Mouse (Mus musculus): ENCODE measurements around the gene Apom. TPM values are rescaled to one million over a fixed set of nuclear protein-coding genes. Genes with fewer than 3 reads are reported as not detected.

Apom gene
- polyA plus RNA-seq, 1 experiment from 2014 or later = 1.5 TPM

GRCm38 (mm10) chr17:35080248-35080647 lies 51.6 kb downstream of the Apom start:
- DNase-seq (ENCODE audit: low spot score) (no peak), ATAC-seq (ENCODE audit: insufficient number of reproducible peaks, low FRiP score, low TSS enrichment, low read depth) (no peak)
- Histone ChIP-seq H3K9me3 (ENCODE audit: control insufficient read depth, low read length) (no peaks in the 10 kb centered on the region), H3K4me1 (ENCODE audit: control insufficient read depth, insufficient read depth, low read length) (peaks cover 10% of the 10 kb centered on the region), H3K4me2 (ENCODE audit: low read depth, severe bottlenecking) (no peak overlapping the region), H3K36me3 (ENCODE audit: control insufficient read depth, insufficient read depth, low read length) (no peaks in the 10 kb centered on the region), H3K27ac (replicated peaks; ENCODE audit: low read depth, low read length) (no peak overlapping the region), H3K4me3 (ENCODE audit: low read depth, low read length) (no peak overlapping the region), H3K27me3 (ENCODE audit: control insufficient read depth, insufficient read depth, low read length) (no peaks in the 10 kb centered on the region), H3K9ac (ENCODE audit: low read length) (no peak overlapping the region)
- 37% methylated on average over 6 of the region's 6 CpGs for WGBS

- Histone ChIP-seq H3K9ac (ENCODE audit: low read length) (no peak overlapping the region), H3K9me3 (ENCODE audit: control insufficient read depth, low read length) (no peaks in the 10 kb centered on the region), H3K4me1 (ENCODE audit: control insufficient read depth, insufficient read depth, low read length) (peaks cover 10% of the 10 kb centered on the region), H3K4me3 (ENCODE audit: low read depth, low read length) (no peak overlapping the region), H3K36me3 (ENCODE audit: control insufficient read depth, insufficient read depth, low read length) (no peaks in the 10 kb centered on the region), H3K27me3 (ENCODE audit: control insufficient read depth, insufficient read depth, low read length) (no peaks in the 10 kb centered on the region), H3K27ac (replicated peaks; ENCODE audit: low read depth, low read length) (no peak overlapping the region), H3K4me2 (ENCODE audit: low read depth, severe bottlenecking) (no peak overlapping the region)
- no peak for ATAC-seq (ENCODE audit: insufficient number of reproducible peaks, low FRiP score, low TSS enrichment, low read depth)
- DNase-seq (ENCODE audit: low spot score) = no peak
- WGBS = 70% methylated on average over 9 of the region's 9 CpGs
Measured at GRCm38 (mm10) chr17:35079778-35080177, 52.1 kb downstream of the Apom start.

Other genes with a start within 250 kb of the Apom start
- 0.44 and 0.58 TPM in 2 replicates for gene C2, start 233.8 kb downstream of the Apom start, polyA plus RNA-seq (2014; fragmentation: Nextera tagmentation; extraction: Ambion mirVana)
- 77.8 and 78.9 TPM in 2 replicates for gene Ehmt2, start 233.6 kb downstream of the Apom start, polyA plus RNA-seq (2014; fragmentation: Nextera tagmentation; extraction: Ambion mirVana)
- 0.21 TPM in 1 of 2 replicates, not detected in the other for gene Slc44a4, start 217.6 kb downstream of the Apom start, polyA plus RNA-seq (2014; fragmentation: Nextera tagmentation; extraction: Ambion mirVana)
- 10.3 and 12.8 TPM in 2 replicates for gene Neu1, start 200.8 kb downstream of the Apom start, polyA plus RNA-seq (2014; fragmentation: Nextera tagmentation; extraction: Ambion mirVana)
- 0.43 and 0.44 TPM in 2 replicates for gene Hspa1b, start 172.8 kb downstream of the Apom start, polyA plus RNA-seq (2014; fragmentation: Nextera tagmentation; extraction: Ambion mirVana)
- gene Gm20481, start 162.1 kb downstream of the Apom start, polyA plus RNA-seq (2014; fragmentation: Nextera tagmentation; extraction: Ambion mirVana) = 0.36 and 0.43 TPM in 2 replicates
- 0.75 and 4.0 TPM in 2 replicates for gene Hspa1a, start 159.9 kb downstream of the Apom start, polyA plus RNA-seq (2014; fragmentation: Nextera tagmentation; extraction: Ambion mirVana)
- 1.5 and 1.6 TPM in 2 replicates for gene Hspa1l, start 159.3 kb downstream of the Apom start, polyA plus RNA-seq (2014; fragmentation: Nextera tagmentation; extraction: Ambion mirVana)
- gene Lsm2, start 150.2 kb downstream of the Apom start, polyA plus RNA-seq (2014; fragmentation: Nextera tagmentation; extraction: Ambion mirVana) = 266 and 271 TPM in 2 replicates
- 124 and 140 TPM in 2 replicates for gene Vars, start 131.1 kb downstream of the Apom start, polyA plus RNA-seq (2014; fragmentation: Nextera tagmentation; extraction: Ambion mirVana)
- gene Vwa7, start 115.5 kb downstream of the Apom start, polyA plus RNA-seq (2014; fragmentation: Nextera tagmentation; extraction: Ambion mirVana) = 0.07 and 0.16 TPM in 2 replicates
- gene Sapcd1, start 104.0 kb downstream of the Apom start, polyA plus RNA-seq (2014; fragmentation: Nextera tagmentation; extraction: Ambion mirVana) = 1.4 TPM in 2 replicates
- 3.5 and 3.7 TPM in 2 replicates for gene Msh5, start 85.3 kb downstream of the Apom start, polyA plus RNA-seq (2014; fragmentation: Nextera tagmentation; extraction: Ambion mirVana)
- 52.1 and 76.7 TPM in 2 replicates for gene Clic1, start 82.1 kb downstream of the Apom start, polyA plus RNA-seq (2014; fragmentation: Nextera tagmentation; extraction: Ambion mirVana)
- gene Ddah2, start 73.0 kb downstream of the Apom start, polyA plus RNA-seq (2014; fragmentation: Nextera tagmentation; extraction: Ambion mirVana) = 553 and 582 TPM in 2 replicates
- 0.16 TPM in 1 of 2 replicates, not detected in the other for gene Ly6g6c, start 66.7 kb downstream of the Apom start, polyA plus RNA-seq (2014; fragmentation: Nextera tagmentation; extraction: Ambion mirVana)
- 0.84 and 1.2 TPM in 2 replicates for gene Mpig6b, start 65.9 kb downstream of the Apom start, polyA plus RNA-seq (2014; fragmentation: Nextera tagmentation; extraction: Ambion mirVana)
- gene Ly6g6e, start 55.1 kb downstream of the Apom start, polyA plus RNA-seq (2014; fragmentation: Nextera tagmentation; extraction: Ambion mirVana) = 1.5 and 2.1 TPM in 2 replicates
- 0.72 and 1.6 TPM in 2 replicates for gene Ly6g6d, start 54.0 kb downstream of the Apom start, polyA plus RNA-seq (2014; fragmentation: Nextera tagmentation; extraction: Ambion mirVana)
- 0.27 and 0.73 TPM in 2 replicates for gene Ly6g6f, start 46.4 kb downstream of the Apom start, polyA plus RNA-seq (2014; fragmentation: Nextera tagmentation; extraction: Ambion mirVana)
- 43.1 and 46.9 TPM in 2 replicates for gene Abhd16a, start 42.8 kb downstream of the Apom start, polyA plus RNA-seq (2014; fragmentation: Nextera tagmentation; extraction: Ambion mirVana)
- not detected in 2 replicates for gene Ly6g5c, start 23.8 kb downstream of the Apom start, polyA plus RNA-seq (2014; fragmentation: Nextera tagmentation; extraction: Ambion mirVana)
- gene Ly6g5b, start 16.6 kb downstream of the Apom start, polyA plus RNA-seq (2014; fragmentation: Nextera tagmentation; extraction: Ambion mirVana) = 0.44 and 0.75 TPM in 2 replicates
- 24.0 and 29.1 TPM in 2 replicates for gene Gpank1, start 10.6 kb downstream of the Apom start, polyA plus RNA-seq (2014; fragmentation: Nextera tagmentation; extraction: Ambion mirVana)
- 277 and 290 TPM in 2 replicates for gene Csnk2b, start 10.0 kb downstream of the Apom start, polyA plus RNA-seq (2014; fragmentation: Nextera tagmentation; extraction: Ambion mirVana)
- gene D17H6S53E, start 5.7 kb downstream of the Apom start, polyA plus RNA-seq (2014; fragmentation: Nextera tagmentation; extraction: Ambion mirVana) = 8.6 and 8.9 TPM in 2 replicates
- gene Bag6, start 3.1 kb upstream of the Apom start, polyA plus RNA-seq (2014; fragmentation: Nextera tagmentation; extraction: Ambion mirVana) = 103 and 104 TPM in 2 replicates
- gene Prrc2a, start 32.8 kb upstream of the Apom start, polyA plus RNA-seq (2014; fragmentation: Nextera tagmentation; extraction: Ambion mirVana) = 215 and 234 TPM in 2 replicates
- 3.4 and 3.9 TPM in 2 replicates for gene Aif1, start 44.0 kb upstream of the Apom start, polyA plus RNA-seq (2014; fragmentation: Nextera tagmentation; extraction: Ambion mirVana)
- 4.0 and 4.7 TPM in 2 replicates for gene Lst1, start 56.4 kb upstream of the Apom start, polyA plus RNA-seq (2014; fragmentation: Nextera tagmentation; extraction: Ambion mirVana)
- gene Ltb, start 62.4 kb upstream of the Apom start, polyA plus RNA-seq (2014; fragmentation: Nextera tagmentation; extraction: Ambion mirVana) = 0.45 and 0.54 TPM in 2 replicates
- not detected in 2 replicates for gene Tnf, start 70.0 kb upstream of the Apom start, polyA plus RNA-seq (2014; fragmentation: Nextera tagmentation; extraction: Ambion mirVana)
- 0.11 and 0.27 TPM in 2 replicates for gene Lta, start 73.3 kb upstream of the Apom start, polyA plus RNA-seq (2014; fragmentation: Nextera tagmentation; extraction: Ambion mirVana)
- gene Gm16181, start 88.8 kb upstream of the Apom start, polyA plus RNA-seq (2014; fragmentation: Nextera tagmentation; extraction: Ambion mirVana) = not detected in 2 replicates
- 3.9 and 5.9 TPM in 2 replicates for gene Atp6v1g2, start 101.6 kb upstream of the Apom start, polyA plus RNA-seq (2014; fragmentation: Nextera tagmentation; extraction: Ambion mirVana)
- gene Nfkbil1, start 103.7 kb upstream of the Apom start, polyA plus RNA-seq (2014; fragmentation: Nextera tagmentation; extraction: Ambion mirVana) = 4.0 and 4.6 TPM in 2 replicates
- 739 and 748 TPM in 2 replicates for gene Ddx39b, start 109.7 kb upstream of the Apom start, polyA plus RNA-seq (2014; fragmentation: Nextera tagmentation; extraction: Ambion mirVana)
- 15.7 and 16.3 TPM in 2 replicates for gene H2-D1, start 130.7 kb upstream of the Apom start, polyA plus RNA-seq (2014; fragmentation: Nextera tagmentation; extraction: Ambion mirVana)
- not detected in 2 replicates for gene H2-Q1, start 188.4 kb upstream of the Apom start, polyA plus RNA-seq (2014; fragmentation: Nextera tagmentation; extraction: Ambion mirVana)
- gene H2-Q2, start 210.2 kb upstream of the Apom start, polyA plus RNA-seq (2014; fragmentation: Nextera tagmentation; extraction: Ambion mirVana) = 0.16 and 0.31 TPM in 2 replicates
- 3.6 and 4.0 TPM in 2 replicates for gene H2-Q4, start 247.6 kb upstream of the Apom start, polyA plus RNA-seq (2014; fragmentation: Nextera tagmentation; extraction: Ambion mirVana)